Mouse (Mus musculus) forebrain, embryonic 11.5 days (tissue): ENCODE results near the gene Ttll10. TPM values are rescaled to one million over a fixed set of nuclear protein-coding genes. Genes with fewer than 3 reads are reported as not detected.
A peak's percentile ranks its signal among the peaks of the same experiment; 100 is the strongest.

ENCODE experiments used
- ATAC-seq: fragments of 200-750 bp; cut with Nextera tagmentation; replicated peaks from 2 replicates; pipeline ENCODE4 v1.8.0; 2017; ENCODE audit warnings: moderate TSS enrichment; ENCODE audit not compliant: low FRiP score
- DNase-seq: peaks from one replicate; pipeline ENCODE4 v3.0.0-alpha.2; 2017; ENCODE audit warnings: low spot score
- H3K27ac ChIP-seq: fragments of 300-500 bp; sonication (generic); 2 replicates; pipeline ENCODE4 v1.5.1; 2014; ENCODE audit warnings: low read depth, low read length
- H3K27me3 ChIP-seq: fragments of 300-500 bp; sonication (generic); 2 replicates; pipeline ENCODE4 v1.6.1; 2014; ENCODE audit warnings: mild to moderate bottlenecking, low read length, mixed read lengths; ENCODE audit not compliant: control insufficient read depth, insufficient read depth
- H3K36me3 ChIP-seq: fragments of 300-500 bp; sonication (generic); 2 replicates; pipeline ENCODE4 v1.6.1; 2014; ENCODE audit warnings: mild to moderate bottlenecking, low read length, moderate library complexity, mixed read lengths; ENCODE audit not compliant: control insufficient read depth, insufficient read depth
- H3K4me1 ChIP-seq: fragments of 300-500 bp; sonication (generic); replicated peaks from 2 replicates; pipeline ENCODE4 v1.6.1; 2014; ENCODE audit warnings: low read length, mixed read lengths; ENCODE audit not compliant: control insufficient read depth, insufficient read depth
- H3K4me2 ChIP-seq: fragments of 300-500 bp; sonication (generic); 2 replicates; pipeline ENCODE4 v1.6.1; 2014; ENCODE audit warnings: low read depth, mild to moderate bottlenecking, low read length, moderate library complexity, mixed read lengths; ENCODE audit not compliant: severe bottlenecking
- H3K4me3 ChIP-seq: fragments of 300-500 bp; sonication (generic); 2 replicates; pipeline ENCODE4 v1.5.1; 2014; ENCODE audit warnings: low read depth, low read length
- H3K9ac ChIP-seq: fragments of 300-500 bp; sonication (generic); 2 replicates; pipeline ENCODE4 v1.6.1; 2014; ENCODE audit warnings: low read length
- H3K9me3 ChIP-seq: fragments of 300-500 bp; sonication (generic); 2 replicates; pipeline ENCODE4 v1.6.1; 2016; ENCODE audit warnings: low read length, mixed read lengths; ENCODE audit not compliant: control insufficient read depth
- WGBS: fragments of 180-500 bp; shearing (Covaris S2); extraction: QIAGEN DNeasy Blood & Tissue Kit; methylation state at CpG from one replicate; pipeline ENCODE4 v1.1.7; 2014; 5-methylcytosine and 5-hydroxymethylcytosine counted together
- polyA plus RNA-seq: library from polyadenylated mRNA; unstranded; fragments of >200 nt; fragmentation: Nextera tagmentation; extraction: Ambion mirVana; gene quantifications from 2 replicates; pipeline ENCODE4 v1.2.1, GENCODE M21; 2014

Gene Ttll10
- polyA plus RNA-seq, 1 experiment from 2014 or later = 0.33 TPM

GRCm38 (mm10) chr4:156091236-156091635 is 32.0 kb upstream of the Ttll10 start:
- H3K4me3 ChIP-seq = no peak overlapping the region
- H3K4me2 ChIP-seq = no peak overlapping the region
- DNase-seq = no peak
- H3K36me3 ChIP-seq = no peaks in the 10 kb centered on the region
- H3K27ac ChIP-seq = no peak overlapping the region
- H3K4me1 ChIP-seq = no peaks in the 10 kb centered on the region
- no peaks in the 10 kb centered on the region for H3K27me3 ChIP-seq
- H3K9ac ChIP-seq = no peak overlapping the region
- H3K9me3 ChIP-seq = no peaks in the 10 kb centered on the region
- WGBS = 68% methylated on average over 1 of the region's 1 CpGs
- ATAC-seq = no peak

- no peaks in the 10 kb centered on the region for H3K36me3 ChIP-seq
- H3K4me3 ChIP-seq = no peak overlapping the region
- 40% methylated on average over 5 of the region's 5 CpGs for WGBS
- no peaks in the 10 kb centered on the region for H3K9me3 ChIP-seq
- H3K4me2 ChIP-seq = no peak overlapping the region
- H3K27me3 ChIP-seq = no peaks in the 10 kb centered on the region
- DNase-seq = no peak
- no peaks in the 10 kb centered on the region for H3K4me1 ChIP-seq
- no peak overlapping the region for H3K9ac ChIP-seq
- no peak for ATAC-seq
- no peak overlapping the region for H3K27ac ChIP-seq
These were observed 28.3 kb upstream of the Ttll10 start for GRCm38 (mm10) chr4:156087398-156088087.

GRCm38 (mm10) chr4:156085256-156085655 is 26.0 kb upstream of the Ttll10 start:
- WGBS = 81% methylated on average over 8 of the region's 8 CpGs
- DNase-seq = no peak
- Histone ChIP-seq H3K4me2 (no peak overlapping the region), H3K36me3 (no peaks in the 10 kb centered on the region), H3K4me3 (no peak overlapping the region), H3K27me3 (no peaks in the 10 kb centered on the region), H3K27ac (no peak overlapping the region), H3K9ac (no peak overlapping the region), H3K9me3 (no peaks in the 10 kb centered on the region), H3K4me1 (no peaks in the 10 kb centered on the region)
- no peak for ATAC-seq

GRCm38 (mm10) chr4:156084096-156084879 is 25.1 kb upstream of the Ttll10 start:
- Histone ChIP-seq H3K36me3 (no peaks in the 10 kb centered on the region), H3K9me3 (no peaks in the 10 kb centered on the region), H3K4me3 (no peak overlapping the region), H3K4me2 (no peak overlapping the region), H3K27ac (no peak overlapping the region), H3K27me3 (no peaks in the 10 kb centered on the region), H3K4me1 (no peaks in the 10 kb centered on the region), H3K9ac (no peak overlapping the region)
- ATAC-seq = no peak
- no peak for DNase-seq
- 84% methylated on average over 9 of the region's 9 CpGs for WGBS

- Histone ChIP-seq H3K4me2 (no peak overlapping the region), H3K4me3 (no peak overlapping the region), H3K27me3 (peaks cover 3% of the 10 kb centered on the region; the same call in 1 of the 2 replicates), H3K36me3 (no peaks in the 10 kb centered on the region), H3K4me1 (no peaks in the 10 kb centered on the region), H3K27ac (no peak overlapping the region), H3K9me3 (no peaks in the 10 kb centered on the region), H3K9ac (no peak overlapping the region)
- ATAC-seq (no peak), DNase-seq (no peak)
- 88% methylated on average over 5 of the region's 5 CpGs for WGBS
These were observed 24.1 kb upstream of the Ttll10 start for GRCm38 (mm10) chr4:156083348-156083747.

GRCm38 (mm10) chr4:156082621-156083234 is 23.5 kb upstream of the Ttll10 start:
- DNase-seq = no peak

GRCm38 (mm10) chr4:156077499-156078301 is 18.5 kb upstream of the Ttll10 start:
- Histone ChIP-seq H3K4me2 (peak overlapping the region; percentile 53), H3K9me3 (no peaks in the 10 kb centered on the region), H3K9ac (peak overlapping the region; percentile 45), H3K4me3 (peak overlapping the region; percentile 35), H3K27ac (no peak overlapping the region), H3K27me3 (peaks cover 16% of the 10 kb centered on the region), H3K4me1 (0 out of 2 replicates have a peak, but pooled peaks cover 2% of the 10 kb centered on the region), H3K36me3 (no peaks in the 10 kb centered on the region)
- ATAC-seq = peak; percentile 63
- under 1% methylated on average over 58 of the region's 58 CpGs for WGBS
- peak; percentile 67 for DNase-seq

More at GRCm38 (mm10) chr4:156082621-156083234, 23.5 kb upstream of the Ttll10 start:
- H3K9me3 ChIP-seq = no peaks in the 10 kb centered on the region
- no peak overlapping the region for H3K27ac ChIP-seq
- H3K4me2 ChIP-seq = no peak overlapping the region
- H3K27me3 ChIP-seq = peaks cover 7% of the 10 kb centered on the region
- no peak overlapping the region for H3K4me3 ChIP-seq
- H3K36me3 ChIP-seq = no peaks in the 10 kb centered on the region
- 72% methylated on average over 4 of the region's 4 CpGs for WGBS
- ATAC-seq = no peak
- H3K9ac ChIP-seq = no peak overlapping the region
- no peaks in the 10 kb centered on the region for H3K4me1 ChIP-seq

GRCm38 (mm10) chr4:156076911-156077382 is 17.7 kb upstream of the Ttll10 start:
- WGBS = 10% methylated on average over 8 of the region's 8 CpGs

More at GRCm38 (mm10) chr4:156076911-156077382, 17.7 kb upstream of the Ttll10 start:
- Histone ChIP-seq H3K9ac (no peak overlapping the region), H3K36me3 (no peaks in the 10 kb centered on the region), H3K27ac (no peak overlapping the region), H3K9me3 (no peaks in the 10 kb centered on the region), H3K27me3 (peaks cover 16% of the 10 kb centered on the region), H3K4me2 (peak overlapping the region; percentile 53), H3K4me3 (no peak overlapping the region), H3K4me1 (0 out of 2 replicates have a peak, but pooled peaks cover 2% of the 10 kb centered on the region)
- no peak for DNase-seq
- ATAC-seq = no peak
